Mouse (Mus musculus): ENCODE data around the gene Hamp. TPM values are rescaled to one million over a fixed set of nuclear protein-coding genes. Genes with fewer than 3 reads are reported as not detected.

Hamp gene
- total RNA-seq, 2 experiments from 2014 or later: 23.5 TPM; not detected in 1

DNA sequence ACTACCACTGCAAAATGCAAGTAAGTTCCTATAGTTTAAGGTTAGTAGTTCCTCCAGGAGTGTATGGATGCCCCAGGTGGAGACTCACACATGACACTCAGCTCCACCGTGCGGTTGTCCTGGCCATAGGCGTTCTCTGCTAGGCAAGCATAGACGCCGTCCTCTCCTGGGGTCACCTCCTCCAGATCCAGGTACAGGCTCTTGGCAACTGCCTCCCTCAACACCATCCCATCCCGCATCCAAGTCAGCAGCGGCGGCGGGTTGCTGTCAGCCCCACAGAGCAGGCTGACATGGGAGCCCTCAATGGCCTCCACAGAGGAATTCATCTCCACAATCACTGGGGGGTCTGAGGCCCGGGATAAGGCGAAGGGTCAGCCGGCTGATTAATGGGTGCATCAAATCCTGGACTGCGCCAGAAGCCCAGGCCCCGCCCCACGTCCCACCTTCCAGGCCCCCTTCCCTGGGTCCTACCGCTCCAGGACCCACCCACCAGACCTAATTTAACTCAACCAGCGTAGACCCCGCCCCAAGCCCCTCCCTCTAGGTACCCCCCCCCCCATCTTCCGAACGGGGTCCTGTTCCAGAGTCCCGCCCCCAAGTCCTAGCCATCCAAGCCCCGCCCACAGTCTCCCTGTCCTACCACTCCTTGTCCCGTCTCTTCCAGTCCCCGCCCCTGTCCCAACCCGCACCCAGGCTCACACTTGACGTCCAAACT, 35.4 kb downstream of the Hamp start:
- peak in 1 of 2 experiments; percentile 34 for DNase-seq

DNA sequence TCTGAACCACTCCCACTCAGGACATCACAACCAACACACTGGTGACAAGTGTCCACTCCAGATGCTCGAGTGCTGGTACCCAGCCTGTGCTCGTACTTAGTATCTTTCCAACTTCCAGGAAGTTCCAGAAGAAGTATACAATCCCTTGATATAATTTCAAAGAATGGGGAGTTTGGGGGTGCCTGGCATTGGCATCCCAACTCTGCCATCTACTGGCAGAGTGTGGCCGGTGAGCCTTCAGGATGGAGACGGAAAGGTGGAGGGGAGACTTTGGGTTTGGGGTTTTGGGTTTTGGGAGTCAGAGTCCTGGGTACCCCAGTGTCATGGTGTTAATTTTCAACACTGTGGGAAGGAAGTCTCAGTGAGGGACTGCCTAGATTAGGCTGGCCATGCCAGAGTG, 39.8 kb downstream of the Hamp start:
- DNase-seq: peak; percentile 36 to 47

DNA sequence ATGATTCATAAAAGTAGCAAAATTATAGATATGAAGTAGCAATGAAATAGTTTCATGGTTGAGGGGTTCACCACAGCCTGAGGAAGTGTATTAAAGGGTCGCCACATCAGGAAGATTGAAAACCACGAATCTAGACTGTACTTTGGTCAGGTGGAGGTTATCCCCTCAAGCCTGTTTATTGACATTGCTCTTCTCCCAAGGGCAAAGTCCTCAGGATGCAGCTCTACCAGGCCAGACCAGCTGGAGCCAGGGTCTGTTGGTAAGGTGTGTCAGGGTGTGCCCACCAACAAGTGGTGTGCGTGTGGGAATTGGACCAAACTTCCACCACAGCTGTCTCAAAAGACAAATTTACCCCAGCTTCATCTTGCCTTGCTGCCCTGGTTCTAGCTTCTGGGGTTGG, 48.6 kb downstream of the Hamp start:
- no peak for DNase-seq

DNA sequence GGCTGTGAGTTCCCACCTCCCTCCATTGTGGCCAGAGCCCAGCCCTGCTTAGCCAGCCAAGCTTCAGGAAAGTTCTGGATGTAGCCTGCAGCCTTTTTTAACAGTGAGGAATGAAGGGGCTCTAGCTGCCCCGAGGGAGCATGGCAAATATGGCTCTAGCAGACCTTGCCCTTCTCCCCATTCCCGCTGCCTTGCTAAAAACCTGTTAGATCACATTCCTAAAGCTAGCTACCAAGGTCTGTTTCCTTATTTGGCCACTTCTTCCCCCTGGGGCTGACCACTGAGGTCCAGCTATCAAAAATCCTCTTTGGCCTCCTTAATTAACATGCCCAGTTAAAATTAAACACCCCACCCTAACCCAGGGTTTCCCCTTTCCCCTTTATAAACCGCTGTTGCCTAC, 51.3 kb downstream of the Hamp start:
- DNase-seq: no peak

Other genes with a start within 250 kb of the Hamp start
- 1 to 10 TPM; 4.8 to 6.3 TPM for gene 2200002J24Rik, start 245.1 kb downstream of the Hamp start, total RNA-seq (2021)
- 1 to 10 TPM; 3.1 to 5.9 TPM for gene Atp4a, start 231.8 kb downstream of the Hamp start, total RNA-seq (2021)
- 100 to 1,000 TPM; 229 to 231 TPM for gene Tmem147, start 214.5 kb downstream of the Hamp start, total RNA-seq (2021)
- under 1 TPM in 1 of 2 experiments, not detected in 1; 0.26 TPM for gene Gapdhs, start 200.4 kb downstream of the Hamp start, total RNA-seq (2021)
- gene Sbsn, start 192.6 kb downstream of the Hamp start, total RNA-seq (2021): 100 to 1,000 TPM; 326 to 370 TPM
- gene Dmkn, start 180.3 kb downstream of the Hamp start, total RNA-seq (2021): 1 to 10 TPM; 2.4 to 2.5 TPM
- gene Krtdap, start 156.1 kb downstream of the Hamp start, total RNA-seq (2021): 1 to 10 TPM in 1 of 2 experiments, not detected in 1; 2.8 TPM
- gene Ffar2, start 120.3 kb downstream of the Hamp start, total RNA-seq (2021): 1 to 10 TPM; 1.7 to 2.9 TPM
- under 1 TPM in 1 of 2 experiments, not detected in 1; 0.33 TPM for gene Ffar3, start 87.9 kb downstream of the Hamp start, total RNA-seq (2021)
- not detected for gene Ffar1, start 82.5 kb downstream of the Hamp start, total RNA-seq (2021)
- gene Cd22, start 63.7 kb downstream of the Hamp start, total RNA-seq (2021): under 1 TPM; 0.56 TPM
- gene Mag, start 29.2 kb downstream of the Hamp start, total RNA-seq (2021): under 1 TPM; 0.20 to 0.46 TPM
- 10 to 100 TPM in 1 of 2 experiments, not detected in 1; 11.7 TPM for gene Hamp2, start 19.4 kb downstream of the Hamp start, total RNA-seq (2021)
- 100 to 1,000 TPM; 112 to 141 TPM for gene Usf2, start 12.8 kb upstream of the Hamp start, total RNA-seq (2021)
- gene Lsr, start 29.4 kb upstream of the Hamp start, total RNA-seq (2021): 10 to 100 TPM in 1 of 2 experiments, 1 to 10 TPM in 1; 6.1 to 14.6 TPM
- under 1 TPM; 0.30 to 0.96 TPM for gene Fam187b, start 29.8 kb upstream of the Hamp start, total RNA-seq (2021)
- 100 to 1,000 TPM in 1 of 2 experiments, 10 to 100 TPM in 1; 34.8 to 103 TPM for gene Fxyd5, start 98.4 kb upstream of the Hamp start, total RNA-seq (2021)
- gene Fxyd7, start 107.4 kb upstream of the Hamp start, total RNA-seq (2021): 1 to 10 TPM; 1.2 to 1.6 TPM
- 100 to 1,000 TPM; 167 to 239 TPM for gene Fxyd1, start 113.2 kb upstream of the Hamp start, total RNA-seq (2021)
- 1 to 10 TPM; 2.7 to 5.4 TPM for gene Lgi4, start 115.3 kb upstream of the Hamp start, total RNA-seq (2021)
- 1 to 10 TPM; 1.5 to 2.3 TPM for gene Fxyd3, start 132.7 kb upstream of the Hamp start, total RNA-seq (2021)
- gene Hpn, start 171.3 kb upstream of the Hamp start, total RNA-seq (2021): under 1 TPM; 0.66 to 0.93 TPM
- 10 to 100 TPM; 16.5 to 16.7 TPM for gene Scn1b, start 183.0 kb upstream of the Hamp start, total RNA-seq (2021)
- gene Gramd1a, start 211.9 kb upstream of the Hamp start, total RNA-seq (2021): 10 to 100 TPM; 36.7 to 59.1 TPM

Measured in adrenal gland, postnatal 36 days (tissue).